Mouse (Mus musculus): ENCODE results near the gene Rab3a.

The Rab3a gene

GRCm38 (mm10) chr8:70742981-70743655 is 11.4 kb upstream of the Rab3a start:
- DNase-seq, result no peak

DNA sequence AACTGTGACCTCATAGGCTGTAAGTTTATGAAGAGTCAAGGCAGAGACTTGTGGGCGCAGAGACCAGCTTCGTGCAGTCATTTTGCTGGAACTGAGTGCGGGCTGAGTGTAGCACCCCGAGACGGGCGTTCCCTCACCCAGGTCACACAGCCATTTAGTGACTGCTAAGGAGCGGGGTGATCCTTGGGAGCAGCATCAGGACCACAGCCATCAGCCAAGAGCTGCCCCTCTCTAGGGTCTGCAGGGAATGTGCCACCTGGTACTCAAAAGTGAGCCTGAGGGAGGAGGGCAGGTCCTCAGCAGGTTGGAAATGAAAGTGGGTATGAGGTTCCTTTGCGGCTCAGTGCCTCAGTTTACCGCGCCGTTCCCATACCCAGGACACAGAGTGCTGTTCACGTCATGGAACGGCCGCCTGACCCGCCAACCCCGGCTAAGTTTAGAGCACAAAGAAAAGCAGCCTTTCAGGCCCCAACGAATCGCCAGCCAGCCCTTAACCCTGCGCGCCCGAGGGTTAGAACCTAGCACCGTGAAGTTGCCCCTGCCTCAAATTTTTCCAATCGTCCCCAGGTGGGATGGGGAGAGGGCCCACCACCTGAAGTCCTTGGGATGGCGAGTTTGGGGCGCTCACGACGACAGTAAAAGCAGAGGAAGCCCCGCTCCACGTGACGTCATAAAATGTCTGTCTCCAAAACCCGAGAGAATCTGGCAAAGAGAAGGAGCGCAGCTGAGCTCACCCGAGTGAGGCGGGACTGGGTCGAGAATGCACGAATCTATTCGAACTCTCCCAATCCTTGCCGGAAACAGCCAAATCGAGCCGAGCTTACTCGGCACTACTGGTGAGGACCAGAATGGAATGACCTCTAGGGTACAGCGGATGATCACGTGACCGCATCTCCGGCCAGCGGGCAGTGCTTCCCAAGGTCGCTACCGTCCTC is 10.6 kb upstream of the Rab3a start:
- DNase-seq, result peak; percentile 90

DNA sequence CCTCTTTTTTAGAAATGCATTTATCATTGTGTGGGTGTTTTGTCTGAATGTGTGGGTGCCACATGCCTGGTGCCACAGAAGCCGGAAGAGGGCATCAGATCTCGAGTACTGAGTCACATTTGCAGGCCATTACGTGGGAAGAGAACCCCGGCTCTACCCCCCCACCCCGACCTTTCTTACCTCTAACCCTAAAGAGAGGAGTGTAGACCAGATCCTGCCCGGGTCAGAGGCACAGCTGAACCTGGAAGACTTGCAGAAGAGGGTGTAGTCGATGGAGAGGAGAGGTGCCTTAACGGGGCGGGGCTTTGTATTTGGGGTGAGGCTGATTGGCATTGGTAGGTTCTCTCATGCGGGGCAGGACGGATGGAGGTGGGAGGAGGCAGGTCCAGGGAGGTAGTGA is 9.7 kb upstream of the Rab3a start:
- no peak for DNase-seq

- DNase-seq, result no peak
Measured at GRCm38 (mm10) chr8:70745691-70746220, 8.7 kb upstream of the Rab3a start.

- no peak for DNase-seq
Measured at GRCm38 (mm10) chr8:70746676-70747075, 7.8 kb upstream of the Rab3a start.

DNA sequence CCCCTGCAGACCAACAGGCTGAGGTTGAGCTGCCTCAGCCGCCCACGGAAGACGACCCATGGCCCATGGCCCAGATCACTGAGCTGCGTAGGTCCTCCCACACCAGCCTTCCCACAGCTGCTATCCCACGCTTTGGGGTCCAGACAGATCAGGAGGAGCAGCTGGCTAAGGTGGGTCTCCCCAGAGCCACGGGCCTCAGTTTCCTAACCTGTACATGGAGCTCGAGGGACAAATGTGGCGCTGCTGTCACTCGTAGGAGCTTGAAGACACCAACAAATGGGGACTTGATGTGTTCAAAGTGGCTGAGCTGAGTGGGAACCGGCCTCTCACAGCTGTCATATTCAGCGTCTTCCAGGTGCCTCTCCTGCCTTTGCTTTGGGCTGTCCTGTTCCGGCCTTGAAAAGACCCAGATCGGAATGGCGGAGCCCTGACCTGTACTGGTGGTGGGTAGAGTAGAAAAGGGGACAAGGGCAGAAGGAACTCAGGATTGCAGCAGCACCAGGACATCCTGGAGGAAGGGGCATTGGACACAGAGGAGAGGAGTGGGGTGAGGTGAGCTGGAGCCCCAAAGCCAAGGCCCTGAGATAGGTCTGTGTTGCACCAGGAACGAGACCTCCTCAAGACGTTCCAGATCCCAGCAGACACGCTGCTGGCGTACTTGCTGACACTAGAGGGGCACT is 7.1 kb upstream of the Rab3a start:
- DNase-seq, result no peak

DNA sequence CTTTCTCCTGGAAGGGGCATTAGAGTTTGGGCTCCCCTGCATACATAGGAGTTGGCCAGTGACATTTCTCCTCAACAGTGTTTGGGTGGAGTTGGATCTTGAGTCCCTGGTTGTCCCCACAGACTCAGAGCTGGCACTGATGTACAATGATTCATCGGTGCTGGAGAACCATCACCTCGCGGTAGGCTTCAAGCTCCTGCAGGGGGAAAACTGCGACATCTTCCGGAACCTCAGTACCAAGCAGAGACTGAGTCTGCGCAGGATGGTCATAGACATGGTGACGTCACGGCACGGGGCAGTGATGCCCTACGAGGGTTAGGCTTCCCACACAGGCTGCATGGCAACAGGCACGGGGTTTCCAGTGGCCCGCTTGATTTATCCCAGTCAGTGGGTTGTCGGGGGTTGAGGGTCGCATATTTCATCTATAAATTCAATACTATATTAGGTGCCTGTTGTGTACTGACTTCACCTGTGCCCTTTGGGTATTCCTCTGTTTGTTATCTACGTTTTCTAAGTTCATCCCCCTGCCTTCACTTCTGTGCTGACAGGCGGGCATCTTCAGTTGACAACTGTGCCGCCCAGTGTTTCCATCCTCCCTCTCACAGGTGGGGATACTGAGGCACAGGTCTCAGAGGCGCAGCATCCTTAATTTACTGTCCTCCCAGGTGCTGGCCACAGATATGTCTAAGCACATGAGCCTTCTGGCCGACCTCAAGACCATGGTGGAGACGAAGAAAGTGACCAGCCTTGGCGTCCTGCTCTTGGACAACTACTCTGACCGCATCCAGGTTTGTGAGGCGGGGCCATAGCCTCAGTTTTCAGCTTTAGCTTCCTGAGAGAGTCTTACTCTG is 6.0 kb upstream of the Rab3a start:
- no peak for DNase-seq

- no peak for DNase-seq
Measured at GRCm38 (mm10) chr8:70749097-70749674, 5.3 kb upstream of the Rab3a start.

- DNase-seq, result no peak
Measured at GRCm38 (mm10) chr8:70750128-70750680, 4.3 kb upstream of the Rab3a start.

GRCm38 (mm10) chr8:70752000-70752764 is 2.3 kb upstream of the Rab3a start:
- peak; percentile 82 to 88 for DNase-seq

GRCm38 (mm10) chr8:70753151-70753550 is 1.3 kb upstream of the Rab3a start:
- DNase-seq, result peak; percentile 81 to 86

DNA sequence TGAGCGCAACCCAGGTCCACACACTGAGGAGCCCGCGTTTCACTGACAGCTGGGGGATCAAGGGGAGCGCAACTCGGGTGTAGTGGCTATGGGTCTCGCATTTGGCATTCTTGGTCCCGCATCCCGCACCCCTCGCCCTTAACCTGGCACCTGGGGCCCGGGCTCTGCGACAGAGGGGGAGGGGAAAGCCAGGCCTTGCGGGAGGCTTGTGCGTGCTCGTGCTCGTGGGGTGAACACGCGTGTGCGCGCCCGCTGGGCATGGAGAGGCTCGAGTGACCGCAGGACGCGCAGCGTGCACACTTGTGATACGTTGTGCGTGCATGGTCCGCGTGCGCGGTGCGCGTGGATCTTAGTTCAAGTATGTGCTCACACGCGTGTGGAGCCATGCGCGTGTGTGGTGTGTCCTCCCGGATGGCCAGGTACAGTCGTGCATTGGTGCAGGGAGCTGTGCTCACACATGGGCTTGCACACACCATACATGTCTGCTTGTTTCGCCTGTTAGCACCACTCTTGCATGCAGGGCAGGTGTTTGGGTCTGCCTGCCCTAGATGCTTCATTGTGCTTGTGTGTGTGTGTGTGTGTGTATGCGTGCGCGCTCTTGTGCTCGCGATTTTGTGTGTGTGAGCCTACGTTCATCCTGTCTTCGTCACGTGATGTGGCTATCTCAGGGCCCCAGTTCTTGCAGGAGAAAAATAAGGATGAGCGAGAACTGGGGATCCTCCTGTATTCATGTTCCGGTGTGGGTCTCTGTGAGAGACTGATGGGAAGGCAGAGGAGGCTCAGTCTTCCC is 587 bp downstream of the Rab3a start:
- DNase-seq, result peak in 1 of 2 experiments; percentile 51

GRCm38 (mm10) chr8:70755661-70756475 is 1.4 kb downstream of the Rab3a start:
- peak in 1 of 2 experiments; percentile 13 for DNase-seq

- peak in 1 of 2 experiments; percentile 3 for DNase-seq
Measured at GRCm38 (mm10) chr8:70756476-70757040, 2.1 kb downstream of the Rab3a start.

DNA sequence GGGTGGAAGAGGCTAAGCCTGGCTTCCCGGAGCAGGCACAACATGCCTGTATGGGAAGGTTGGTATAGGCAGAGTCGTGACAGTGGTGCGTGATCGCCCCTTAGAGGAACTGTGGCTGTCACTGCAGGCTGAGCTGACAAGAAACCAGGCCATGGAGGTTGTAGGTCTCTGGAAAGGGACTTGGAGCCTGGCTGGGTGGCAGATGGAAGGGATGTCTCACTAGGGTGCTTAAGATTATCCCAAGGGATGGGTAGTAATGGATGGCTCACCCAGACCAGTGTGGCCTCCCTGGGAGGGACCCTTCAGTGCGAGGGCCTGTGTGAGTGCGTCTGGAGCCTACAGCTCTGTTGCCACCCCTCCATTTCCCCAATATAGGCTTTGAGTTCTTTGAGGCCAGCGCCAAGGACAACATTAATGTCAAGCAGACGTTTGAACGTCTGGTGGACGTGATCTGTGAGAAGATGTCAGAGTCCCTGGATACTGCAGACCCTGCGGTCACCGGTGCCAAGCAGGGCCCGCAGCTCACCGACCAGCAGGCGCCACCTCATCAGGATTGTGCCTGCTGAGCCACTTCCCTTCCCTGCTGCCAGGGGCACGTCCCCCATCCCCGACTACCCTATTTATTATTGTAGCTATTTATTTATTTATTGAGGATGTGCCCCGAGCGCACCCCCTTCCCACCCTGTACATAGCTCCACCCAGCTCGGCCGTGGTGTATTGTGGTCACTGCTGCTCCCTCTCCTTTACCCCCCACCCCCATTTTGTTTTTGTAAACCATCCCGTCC is 3.2 kb downstream of the Rab3a start:
- peak in 1 of 2 experiments; percentile 19 for DNase-seq

DNA sequence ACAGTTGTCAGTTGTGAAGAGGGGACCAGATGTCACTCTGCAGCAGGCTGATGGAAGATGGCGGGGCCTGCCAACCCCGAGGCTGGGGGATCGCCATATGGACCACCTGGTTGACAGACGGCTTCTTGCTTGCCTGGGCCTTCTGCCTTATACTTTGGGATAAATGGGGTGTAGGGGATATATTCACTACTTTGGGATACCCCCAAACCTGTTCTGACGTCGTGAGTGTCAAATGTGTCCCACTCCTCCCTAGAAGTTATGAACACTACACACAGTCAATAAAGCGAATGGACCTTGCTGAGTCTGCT is 3.8 kb downstream of the Rab3a start:
- DNase-seq, result no peak

DNA sequence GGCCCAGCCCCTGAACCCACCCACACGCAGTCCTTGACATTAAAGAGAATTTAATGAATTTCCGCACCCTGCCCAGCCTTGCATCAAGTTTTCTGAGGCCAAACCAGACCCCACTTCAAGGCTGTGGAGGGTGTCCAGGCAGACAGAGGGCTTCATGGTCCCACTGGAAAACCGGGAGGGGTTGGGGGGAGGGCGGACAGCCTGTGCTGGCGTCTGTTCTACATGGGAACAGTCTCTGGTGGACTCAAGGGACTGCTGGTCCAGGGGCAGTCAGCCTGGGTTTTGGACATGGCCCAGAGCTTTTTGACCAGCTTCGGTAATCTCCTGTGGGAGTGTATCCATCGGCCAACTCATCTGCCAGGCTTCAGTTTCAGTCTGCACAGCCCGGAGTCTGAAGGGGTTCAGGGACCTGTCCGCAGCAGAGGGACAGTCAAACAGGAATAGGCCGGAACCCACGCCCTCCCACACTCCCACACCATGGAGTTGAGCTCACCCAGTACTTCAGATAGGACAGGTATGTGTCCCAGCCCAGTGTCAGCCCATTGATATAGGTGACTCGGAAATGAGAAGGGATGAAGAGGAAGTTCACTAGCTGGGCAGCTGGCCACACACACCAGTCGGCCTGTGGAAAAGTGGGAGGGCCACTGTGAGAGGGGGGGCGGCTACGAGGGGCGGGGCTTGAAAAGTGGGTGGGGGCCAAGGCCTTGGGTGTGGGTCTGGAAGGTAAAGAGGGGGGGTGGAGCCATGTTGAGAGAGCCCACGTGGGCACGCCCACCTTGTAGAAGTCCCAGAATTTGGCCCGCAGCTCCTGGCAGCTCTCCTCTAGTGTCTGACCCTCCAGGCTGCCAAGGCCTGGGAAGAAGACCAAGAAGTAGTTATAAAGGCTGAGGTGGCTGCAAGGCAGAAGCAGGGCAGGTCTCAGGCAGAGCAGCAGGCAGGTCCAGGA is 4.4 kb downstream of the Rab3a start:
- DNase-seq, result peak; percentile 23 to 37
